Mouse (Mus musculus) right cerebral cortex, adult 2 months (tissue): ENCODE results near the gene Adam26b.
"Not testable (repeated sequence)": the region's sequence is repeated elsewhere in the genome, so short reads cannot be mapped to it uniquely, and the experiment has no call there.

Source experiments
- DNase-seq, 2 experiments: peaks; one replicate each; pipeline ENCODE4 v3.0.0; 2021 to 2022; ENCODE audit warnings: low spot score in 2 of 2

Adam26b gene

GRCm38 (mm10) chr8:43528006-43528405 lies at the start of gene Adam26b:
Gene Adam26b (minus strand): TSS chr8:43528106.
- not testable (repeated sequence) for DNase-seq

- not testable (repeated sequence) for DNase-seq
These were observed 48.7 kb upstream of the Adam26b start, which contains the start of gene Adam26a for GRCm38 (mm10) chr8:43576607-43577006. Gene Adam26a (minus strand): TSS chr8:43576707.
